Mouse (Mus musculus): Measurements from ENCODE around the gene Katna1. TPM values are rescaled to one million over a fixed set of nuclear protein-coding genes. Genes with fewer than 3 reads are reported as not detected.
"Not testable (repeated sequence)": the region's sequence is repeated elsewhere in the genome, so short reads cannot be mapped to it uniquely, and the experiment has no call there.

The Katna1 gene
- polyA plus RNA-seq, 1 experiment from 2014 or later: 30.8 TPM

DNA sequence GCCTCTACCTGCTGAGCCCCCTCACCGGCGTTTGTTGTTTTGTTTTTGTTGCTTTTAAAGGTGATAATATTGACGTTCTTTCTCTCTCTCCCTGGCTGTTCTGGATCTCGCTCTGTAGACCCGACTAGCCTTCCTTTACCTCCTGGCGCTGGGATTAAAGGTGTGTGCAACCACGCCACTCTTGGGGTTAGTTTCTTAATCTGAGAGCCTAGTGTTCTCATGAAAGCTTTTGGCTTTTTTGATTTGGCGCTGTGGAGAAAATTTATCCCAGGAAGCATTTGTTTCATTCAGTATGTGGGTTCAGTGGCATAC lies 657 bp downstream of the Katna1 start:
- peaks cover 17% of the 10 kb centered on the region for H3K4me1 ChIP-seq
- peak overlapping the region; percentile 71; the same call in 1 of the 2 replicates for H3K27ac ChIP-seq (replicated peaks)
- no peaks in the 10 kb centered on the region for H3K9me3 ChIP-seq
- no peaks in the 10 kb centered on the region for H3K27me3 ChIP-seq (replicated peaks)
- H3K9ac ChIP-seq: peak overlapping the region; percentile 91
- no peak for ATAC-seq (ENCODE audit: extremely low read depth, insufficient number of reproducible peaks, low FRiP score, low TSS enrichment)
- H3K36me3 ChIP-seq: no peaks in the 10 kb centered on the region
- H3K4me3 ChIP-seq: peak overlapping the region; percentile 75
- WGBS: 0% methylated on average over 8 of the region's 8 CpGs
- H3K4me2 ChIP-seq: peak overlapping the region; percentile 94

DNA sequence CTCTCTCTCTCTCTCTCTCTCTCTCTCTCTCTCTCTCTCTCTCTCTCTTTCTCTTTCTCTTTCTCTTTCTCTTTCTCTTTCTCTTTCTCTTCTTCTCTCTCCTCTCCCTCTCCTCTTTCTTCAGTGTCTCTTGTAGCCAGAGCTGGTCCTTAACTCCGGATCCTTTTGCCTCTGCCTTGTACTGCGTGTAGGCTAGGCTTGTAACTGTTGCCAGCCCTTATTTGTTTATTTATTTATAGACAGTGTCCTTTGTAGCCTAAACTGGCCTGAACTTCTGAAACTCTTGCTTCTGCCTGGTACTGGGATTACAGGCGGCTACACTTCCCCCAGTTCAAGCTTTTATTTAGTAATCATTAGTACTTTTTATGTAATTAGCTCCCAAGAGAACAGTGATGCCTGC lies 1.2 kb downstream of the Katna1 start:
- Histone ChIP-seq H3K36me3 (no peaks in the 10 kb centered on the region), H3K9ac (peak overlapping the region; percentile 91), H3K4me1 (peaks cover 17% of the 10 kb centered on the region), H3K27ac (replicated peaks) (no peak overlapping the region), H3K9me3 (no peaks in the 10 kb centered on the region), H3K4me3 (peak overlapping the region; percentile 75), H3K27me3 (replicated peaks) (no peaks in the 10 kb centered on the region), H3K4me2 (peak overlapping the region; percentile 94)
- WGBS: 27% methylated on average over 3 of the region's 3 CpGs
- no peak for ATAC-seq (ENCODE audit: extremely low read depth, insufficient number of reproducible peaks, low FRiP score, low TSS enrichment)

DNA sequence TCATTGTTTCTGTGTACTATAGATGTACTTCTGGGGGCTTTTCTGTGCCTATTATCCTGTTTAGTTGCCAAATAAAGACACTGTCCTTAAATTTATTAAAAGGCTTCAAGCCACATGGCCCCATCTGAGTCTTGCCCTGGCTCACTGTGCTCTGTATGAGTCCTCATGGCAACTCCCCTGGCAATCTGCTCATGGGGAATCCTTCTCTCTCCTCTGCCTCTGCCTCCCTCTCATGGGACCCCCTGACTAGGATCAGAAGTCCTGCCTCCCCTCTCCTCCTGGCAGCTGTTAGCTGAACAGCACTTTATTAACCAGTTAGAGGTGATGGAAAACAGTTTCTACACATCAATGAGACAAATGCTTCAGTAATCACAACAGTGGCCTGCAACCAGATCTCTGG lies 5.8 kb downstream of the Katna1 start:
- no peak for ATAC-seq (ENCODE audit: extremely low read depth, insufficient number of reproducible peaks, low FRiP score, low TSS enrichment)
- H3K9ac ChIP-seq: no peak overlapping the region
- peaks cover 15% of the 10 kb centered on the region for H3K4me1 ChIP-seq
- no peak overlapping the region for H3K27ac ChIP-seq (replicated peaks)
- H3K9me3 ChIP-seq: no peaks in the 10 kb centered on the region
- H3K27me3 ChIP-seq (replicated peaks): no peaks in the 10 kb centered on the region
- H3K4me2 ChIP-seq: no peak overlapping the region
- H3K4me3 ChIP-seq: no peak overlapping the region
- H3K36me3 ChIP-seq: no peaks in the 10 kb centered on the region

DNA sequence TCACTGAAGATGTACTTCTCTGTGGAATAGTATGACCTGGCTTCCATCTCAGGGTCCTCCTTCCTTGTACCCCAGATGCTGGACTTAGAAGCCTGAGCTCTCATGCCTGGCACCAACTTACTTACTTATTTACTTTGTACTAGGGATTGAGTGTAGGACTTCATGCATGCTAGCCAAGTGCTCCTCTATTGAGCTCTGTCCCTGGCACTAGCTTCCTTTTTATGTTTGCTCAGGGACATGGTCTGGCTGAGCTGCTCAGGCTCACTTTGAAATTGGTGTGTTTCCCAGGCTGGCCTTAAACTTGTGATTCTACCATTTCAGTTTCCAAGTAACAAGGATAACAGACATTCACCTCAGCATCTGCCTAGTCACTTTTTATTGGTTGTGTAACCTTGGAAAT lies 11.3 kb downstream of the Katna1 start:
- Histone ChIP-seq H3K9ac (no peak overlapping the region), H3K36me3 (peaks cover 16% of the 10 kb centered on the region), H3K4me2 (no peak overlapping the region), H3K4me1 (peaks cover 10% of the 10 kb centered on the region), H3K4me3 (no peak overlapping the region), H3K9me3 (no peaks in the 10 kb centered on the region), H3K27me3 (replicated peaks) (no peaks in the 10 kb centered on the region), H3K27ac (replicated peaks) (no peak overlapping the region)
- ATAC-seq (ENCODE audit: extremely low read depth, insufficient number of reproducible peaks, low FRiP score, low TSS enrichment): no peak

DNA sequence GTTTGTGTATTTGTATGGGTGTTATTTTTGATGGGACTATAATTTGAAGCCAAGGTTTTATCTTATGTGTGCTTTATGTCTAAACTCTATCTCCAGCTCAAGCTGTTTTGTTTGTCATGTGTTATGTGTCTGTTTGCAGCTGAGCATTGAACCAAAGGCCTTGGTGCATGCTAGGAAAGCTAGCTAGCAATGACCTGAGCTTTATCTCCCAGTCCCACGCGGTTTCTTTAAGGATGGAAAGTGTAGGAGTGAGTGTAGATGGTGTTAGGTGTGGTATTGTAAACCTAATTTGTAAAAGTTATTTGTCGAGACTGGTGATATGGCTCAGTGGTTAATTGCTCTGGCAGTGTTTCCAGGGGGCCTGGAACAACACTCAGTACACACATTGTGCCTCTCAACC lies 12.1 kb downstream of the Katna1 start:
- H3K4me2 ChIP-seq: no peak overlapping the region
- H3K4me3 ChIP-seq: no peak overlapping the region
- no peaks in the 10 kb centered on the region for H3K9me3 ChIP-seq
- peaks cover 21% of the 10 kb centered on the region for H3K36me3 ChIP-seq
- H3K4me1 ChIP-seq: peaks cover 10% of the 10 kb centered on the region
- 68% methylated on average over 3 of the region's 3 CpGs for WGBS
- no peak overlapping the region for H3K9ac ChIP-seq
- no peak for ATAC-seq (ENCODE audit: extremely low read depth, insufficient number of reproducible peaks, low FRiP score, low TSS enrichment)
- no peak overlapping the region for H3K27ac ChIP-seq (replicated peaks)
- H3K27me3 ChIP-seq (replicated peaks): no peaks in the 10 kb centered on the region

DNA sequence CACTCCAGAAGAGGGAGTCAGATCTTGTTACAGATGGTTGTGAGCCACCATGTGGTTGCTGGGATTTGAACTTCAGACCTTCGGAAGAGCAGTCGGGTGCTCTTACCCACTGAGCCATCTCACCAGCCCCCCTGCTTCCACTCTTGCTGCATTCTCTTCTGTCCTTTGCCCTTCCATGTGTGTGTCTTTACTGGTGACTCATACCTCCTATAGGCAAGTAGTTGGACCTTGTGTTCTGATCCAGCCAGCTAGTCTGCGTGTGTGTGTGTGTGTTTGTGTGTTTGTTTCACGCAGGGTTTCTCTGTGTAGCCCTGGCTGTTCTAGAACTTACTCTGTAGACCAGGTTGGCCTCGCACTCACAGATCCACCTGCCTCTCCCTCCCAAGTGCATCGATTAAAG lies 19.7 kb downstream of the Katna1 start:
- H3K36me3 ChIP-seq: peaks cover 76% of the 10 kb centered on the region
- H3K27me3 ChIP-seq (replicated peaks); H3K27ac ChIP-seq (replicated peaks); H3K4me1 ChIP-seq; H3K4me3 ChIP-seq; ATAC-seq (ENCODE audit: extremely low read depth, insufficient number of reproducible peaks, low FRiP score, low TSS enrichment); H3K4me2 ChIP-seq; H3K9ac ChIP-seq; H3K9me3 ChIP-seq: not testable (repeated sequence)
- WGBS: 94% methylated on average over 6 of the region's 6 CpGs

DNA sequence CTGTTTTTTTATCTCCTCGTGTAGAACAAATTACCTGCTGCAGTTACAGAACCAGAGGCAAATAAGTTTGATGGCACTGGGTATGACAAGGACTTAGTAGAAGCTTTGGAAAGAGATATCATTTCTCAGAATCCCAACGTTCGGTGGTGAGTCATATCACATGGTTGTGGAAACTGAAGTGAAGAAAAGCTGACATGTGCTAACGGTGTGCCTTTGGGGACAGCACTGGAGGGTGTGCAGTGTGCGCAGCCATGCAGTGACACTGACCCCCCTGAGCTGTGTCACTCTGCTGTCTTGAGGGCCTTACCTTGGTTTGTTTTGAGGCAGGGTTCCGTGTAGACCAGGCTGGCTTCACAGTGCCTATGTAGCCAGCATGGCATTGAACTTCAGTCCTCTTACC lies 23.0 kb downstream of the Katna1 start:
- no peak for ATAC-seq (ENCODE audit: extremely low read depth, insufficient number of reproducible peaks, low FRiP score, low TSS enrichment)
- no peaks in the 10 kb centered on the region for H3K27me3 ChIP-seq (replicated peaks)
- no peak overlapping the region for H3K4me3 ChIP-seq
- no peak overlapping the region for H3K27ac ChIP-seq (replicated peaks)
- H3K9me3 ChIP-seq: no peaks in the 10 kb centered on the region
- no peaks in the 10 kb centered on the region for H3K4me1 ChIP-seq
- 78% methylated on average over 6 of the region's 6 CpGs for WGBS
- H3K4me2 ChIP-seq: no peak overlapping the region
- H3K36me3 ChIP-seq: peaks cover 75% of the 10 kb centered on the region
- no peak overlapping the region for H3K9ac ChIP-seq

DNA sequence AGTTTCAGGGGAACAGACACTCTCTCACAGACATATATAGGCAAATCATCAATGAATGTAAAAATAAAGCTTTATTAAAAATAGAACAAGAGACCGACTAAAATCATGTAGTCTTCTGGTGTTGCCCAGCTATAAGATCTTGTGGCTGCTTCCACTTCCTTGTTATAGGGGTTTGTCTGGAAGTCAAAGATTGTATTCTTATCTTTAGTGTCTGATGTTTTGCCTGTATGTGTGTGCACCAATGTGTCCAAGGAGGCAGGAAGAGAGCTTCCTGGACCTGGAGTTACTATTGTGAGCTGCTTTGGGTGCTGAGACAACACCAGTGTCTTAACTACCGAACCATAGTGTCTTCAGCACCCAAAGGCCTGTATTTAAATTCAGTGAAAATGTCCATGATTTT lies 31.7 kb downstream of the Katna1 start:
- no peak for ATAC-seq (ENCODE audit: extremely low read depth, insufficient number of reproducible peaks, low FRiP score, low TSS enrichment)
- Histone ChIP-seq H3K4me1 (no peaks in the 10 kb centered on the region), H3K27ac (replicated peaks) (no peak overlapping the region), H3K9me3 (no peaks in the 10 kb centered on the region), H3K4me3 (no peak overlapping the region), H3K27me3 (replicated peaks) (no peaks in the 10 kb centered on the region), H3K9ac (no peak overlapping the region), H3K4me2 (no peak overlapping the region), H3K36me3 (peaks cover 81% of the 10 kb centered on the region)
- WGBS: 79% methylated on average over 2 of the region's 2 CpGs

DNA sequence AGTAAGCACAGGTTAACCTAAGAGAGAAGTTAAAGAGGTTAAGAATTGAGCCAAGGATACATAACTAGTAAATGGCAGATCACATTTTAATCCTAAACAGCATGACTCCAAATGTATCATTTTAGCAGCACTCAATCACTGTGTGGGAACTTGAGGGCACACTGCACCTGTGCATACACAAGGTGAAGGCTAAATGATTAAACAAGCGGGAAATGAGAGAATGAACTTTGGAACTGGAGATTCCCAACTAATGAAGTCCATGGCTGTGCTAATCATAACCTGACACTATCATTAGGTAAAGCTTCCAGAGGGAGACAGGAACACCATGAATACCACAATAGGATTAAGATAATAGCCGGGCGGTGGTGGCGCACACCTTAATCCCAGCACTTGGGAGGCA lies 46.5 kb downstream of the Katna1 start:
- no peaks in the 10 kb centered on the region for H3K4me1 ChIP-seq
- peaks cover 95% of the 10 kb centered on the region for H3K36me3 ChIP-seq
- no peak overlapping the region for H3K27ac ChIP-seq (replicated peaks)
- H3K9ac ChIP-seq: no peak overlapping the region
- no peaks in the 10 kb centered on the region for H3K27me3 ChIP-seq (replicated peaks)
- ATAC-seq (ENCODE audit: extremely low read depth, insufficient number of reproducible peaks, low FRiP score, low TSS enrichment): no peak
- H3K4me2 ChIP-seq: no peak overlapping the region
- WGBS: 87% methylated on average over 4 of the region's 4 CpGs
- H3K9me3 ChIP-seq: no peaks in the 10 kb centered on the region
- no peak overlapping the region for H3K4me3 ChIP-seq

DNA sequence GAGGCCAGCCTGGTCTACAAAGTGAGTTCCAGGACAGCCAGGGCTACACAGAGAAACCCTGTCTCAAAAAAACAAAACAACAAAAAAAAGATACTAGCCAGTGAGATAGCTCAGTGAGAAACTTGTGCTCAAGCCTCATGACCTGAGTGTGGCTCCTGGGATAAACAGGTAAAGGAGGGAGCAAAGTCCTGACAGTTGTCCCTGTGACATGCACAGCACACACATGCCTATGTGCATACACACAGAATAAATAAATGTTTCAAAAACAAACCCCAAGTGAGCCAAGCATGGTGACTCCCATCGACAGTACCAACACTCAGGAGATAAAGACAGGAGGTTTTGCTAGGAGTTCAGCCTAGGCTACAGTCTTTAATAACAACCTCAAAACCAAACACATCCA lies 47.0 kb downstream of the Katna1 start:
- Histone ChIP-seq H3K4me3 (no peak overlapping the region), H3K27me3 (replicated peaks) (no peaks in the 10 kb centered on the region), H3K9me3 (no peaks in the 10 kb centered on the region), H3K27ac (replicated peaks) (no peak overlapping the region), H3K4me2 (no peak overlapping the region), H3K9ac (no peak overlapping the region), H3K4me1 (no peaks in the 10 kb centered on the region), H3K36me3 (peaks cover 94% of the 10 kb centered on the region)
- ATAC-seq (ENCODE audit: extremely low read depth, insufficient number of reproducible peaks, low FRiP score, low TSS enrichment): no peak
- WGBS: 83% methylated on average over 1 of the region's 1 CpGs

DNA sequence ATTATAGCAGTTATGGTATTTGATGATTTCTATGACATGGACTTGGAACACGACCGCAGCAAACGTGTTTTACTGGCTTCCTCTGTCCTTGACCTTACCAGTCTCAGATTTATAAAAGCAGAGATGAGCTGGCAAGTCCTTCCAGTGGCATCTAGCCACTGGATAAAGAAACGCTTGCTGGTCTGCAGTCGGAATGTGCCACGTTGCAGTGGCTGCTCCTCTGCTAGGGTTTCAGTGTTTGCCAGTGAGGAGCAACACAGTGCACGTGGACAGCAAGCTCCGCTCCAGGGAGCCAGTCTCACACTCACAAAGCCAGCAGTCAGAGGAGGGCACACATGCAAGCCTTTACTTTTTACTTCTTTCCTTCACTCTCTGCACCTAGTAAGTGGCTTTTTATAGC lies 49.6 kb downstream of the Katna1 start:
- Histone ChIP-seq H3K27me3 (replicated peaks) (no peaks in the 10 kb centered on the region), H3K4me2 (no peak overlapping the region), H3K27ac (replicated peaks) (no peak overlapping the region), H3K4me3 (no peak overlapping the region), H3K36me3 (peaks cover 76% of the 10 kb centered on the region), H3K9me3 (no peaks in the 10 kb centered on the region), H3K9ac (no peak overlapping the region), H3K4me1 (peaks cover 16% of the 10 kb centered on the region)
- no peak for ATAC-seq (ENCODE audit: extremely low read depth, insufficient number of reproducible peaks, low FRiP score, low TSS enrichment)
- WGBS: 91% methylated on average over 8 of the region's 8 CpGs

DNA sequence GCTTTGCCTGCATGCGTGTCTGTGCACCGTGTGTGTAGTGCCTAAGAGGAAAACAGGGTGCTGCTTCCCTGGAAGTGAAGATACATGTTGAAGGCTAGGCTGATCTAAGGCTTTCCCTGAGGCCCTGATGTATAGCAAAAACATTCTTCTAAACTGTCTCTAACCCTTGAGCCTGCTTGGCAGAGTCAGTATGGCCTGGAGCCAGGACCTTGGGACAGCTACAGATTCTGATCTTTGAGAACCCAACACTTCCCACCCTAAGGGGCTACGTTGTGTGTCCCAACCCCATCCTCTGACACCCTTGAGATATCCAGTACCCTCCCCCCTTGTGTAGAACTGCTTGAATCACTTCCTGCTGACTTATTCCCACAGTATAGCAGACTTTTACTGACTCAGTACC lies 52.6 kb downstream of the Katna1 start:
- Histone ChIP-seq H3K27ac (replicated peaks) (no peak overlapping the region), H3K4me3 (no peak overlapping the region), H3K9ac (no peak overlapping the region), H3K9me3 (no peaks in the 10 kb centered on the region), H3K4me1 (peaks cover 16% of the 10 kb centered on the region), H3K36me3 (peaks cover 47% of the 10 kb centered on the region), H3K4me2 (no peak overlapping the region), H3K27me3 (replicated peaks) (no peaks in the 10 kb centered on the region)
- 84% methylated on average over 3 of the region's 3 CpGs for WGBS
- ATAC-seq (ENCODE audit: extremely low read depth, insufficient number of reproducible peaks, low FRiP score, low TSS enrichment): no peak

DNA sequence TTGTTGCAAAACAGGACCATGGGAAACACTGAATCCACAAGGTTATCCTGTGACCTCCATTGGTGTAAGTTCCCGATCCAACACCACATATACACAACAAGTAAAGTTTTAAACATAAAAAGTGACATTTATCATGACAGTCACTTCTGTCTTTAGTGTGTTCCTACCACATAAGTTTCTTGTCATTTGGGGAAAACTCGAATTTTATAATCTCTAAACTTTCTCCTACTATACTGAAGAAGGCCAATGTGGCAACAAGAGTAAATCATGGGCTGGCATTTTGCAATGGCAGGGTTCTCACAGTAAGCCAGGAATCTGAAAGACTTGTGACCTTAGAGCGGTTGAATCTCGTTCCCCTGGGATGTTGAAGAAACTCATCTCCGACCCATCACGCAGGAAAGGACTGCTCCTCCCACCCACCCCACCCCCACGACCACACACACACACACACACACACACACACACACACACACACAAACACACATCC lies 54.0 kb downstream of the Katna1 start:
- H3K27me3 ChIP-seq (replicated peaks): no peaks in the 10 kb centered on the region
- peaks cover 16% of the 10 kb centered on the region for H3K4me1 ChIP-seq
- H3K27ac ChIP-seq (replicated peaks): peak overlapping the region; percentile 76; the same call in 1 of the 2 replicates
- H3K9me3 ChIP-seq: no peaks in the 10 kb centered on the region
- peak overlapping the region; percentile 99 for H3K4me3 ChIP-seq
- H3K4me2 ChIP-seq: peak overlapping the region; percentile 78
- 20% methylated on average over 7 of the region's 7 CpGs for WGBS
- no peak for ATAC-seq (ENCODE audit: extremely low read depth, insufficient number of reproducible peaks, low FRiP score, low TSS enrichment)
- H3K36me3 ChIP-seq: peaks cover 35% of the 10 kb centered on the region
- peak overlapping the region; percentile 94 for H3K9ac ChIP-seq

Measured in heart, embryonic 13.5 days (tissue).